Mouse (Mus musculus): ENCODE data around the gene Prmt7.

Prmt7 gene

GRCm38 (mm10) chr8:106219620-106220019 lies 8.9 kb downstream of the Prmt7 start:
- DNase-seq (ENCODE audit: low read depth, low spot score): no peak

DNA sequence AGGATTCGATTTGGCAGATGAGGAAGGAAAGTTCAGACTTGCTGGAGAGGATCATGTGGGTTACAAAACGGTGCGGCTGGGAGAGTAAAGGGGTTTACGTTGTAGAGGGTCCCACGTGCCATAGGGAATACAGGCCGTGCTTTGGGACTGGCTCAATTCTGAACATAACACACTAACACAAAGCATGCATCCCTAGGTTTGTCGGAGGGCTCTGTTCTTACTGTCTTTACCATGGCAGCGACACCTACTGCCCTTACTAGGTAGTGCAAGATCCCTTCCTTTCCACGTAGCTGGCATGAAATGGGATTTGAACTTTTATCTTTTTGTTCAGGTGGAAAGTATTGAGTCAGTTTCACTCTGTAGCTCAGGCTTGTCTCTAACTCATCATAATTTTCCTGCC lies 15.9 kb downstream of the Prmt7 start:
- no peak for DNase-seq (ENCODE audit: low read depth, low spot score)

- no peak for DNase-seq (ENCODE audit: low read depth, low spot score)
Observed at GRCm38 (mm10) chr8:106231536-106231935, 20.8 kb downstream of the Prmt7 start.

GRCm38 (mm10) chr8:106232751-106233150 lies 22.0 kb downstream of the Prmt7 start:
- no peak for DNase-seq (ENCODE audit: low read depth, low spot score)

GRCm38 (mm10) chr8:106234567-106235261 lies 24.0 kb downstream of the Prmt7 start:
- DNase-seq (ENCODE audit: low read depth, low spot score): no peak

DNA sequence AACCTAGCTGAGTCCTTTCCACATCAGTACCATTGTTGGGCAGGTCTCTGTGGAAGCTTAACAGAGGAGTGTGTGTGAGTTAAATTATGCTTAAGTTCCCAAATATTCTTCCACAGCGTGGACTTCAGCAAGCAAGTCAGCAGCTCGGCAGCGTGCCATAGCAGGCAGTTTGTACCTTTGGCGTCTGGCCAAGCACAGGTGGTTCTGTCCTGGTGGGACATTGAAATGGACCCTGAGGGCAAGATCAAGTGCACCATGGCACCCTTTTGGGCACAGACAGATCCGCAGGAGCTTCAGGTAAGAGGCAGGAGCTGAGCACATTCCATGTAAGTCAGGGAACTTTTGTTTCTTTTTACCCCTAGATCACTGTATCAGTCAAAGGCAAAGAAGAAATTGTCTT lies 26.4 kb downstream of the Prmt7 start:
- DNase-seq (ENCODE audit: low read depth, low spot score): no peak

GRCm38 (mm10) chr8:106250186-106250585 lies 39.5 kb downstream of the Prmt7 start:
- DNase-seq (ENCODE audit: low read depth, low spot score): no peak

DNA sequence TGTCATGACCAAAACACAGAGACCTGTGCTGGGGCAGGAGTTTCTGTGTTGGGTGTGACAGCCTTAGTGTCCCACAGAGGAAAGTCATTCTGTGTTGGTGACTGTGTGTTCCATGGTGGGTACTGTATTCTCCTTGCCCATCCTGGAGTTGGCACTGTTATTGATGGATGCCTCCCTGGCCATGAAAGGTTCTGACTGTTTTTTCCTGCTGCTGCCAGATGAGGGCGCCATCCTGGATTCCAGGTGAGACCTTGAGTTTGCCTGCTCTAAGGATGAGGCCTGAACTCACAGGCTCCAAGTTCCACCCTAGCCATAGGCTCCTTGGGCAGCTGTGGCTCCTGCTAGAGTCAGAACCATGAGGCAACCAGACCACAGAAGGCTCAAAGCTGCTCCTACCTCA lies 47.4 kb downstream of the Prmt7 start:
- DNase-seq (ENCODE audit: low read depth, low spot score): no peak

DNA sequence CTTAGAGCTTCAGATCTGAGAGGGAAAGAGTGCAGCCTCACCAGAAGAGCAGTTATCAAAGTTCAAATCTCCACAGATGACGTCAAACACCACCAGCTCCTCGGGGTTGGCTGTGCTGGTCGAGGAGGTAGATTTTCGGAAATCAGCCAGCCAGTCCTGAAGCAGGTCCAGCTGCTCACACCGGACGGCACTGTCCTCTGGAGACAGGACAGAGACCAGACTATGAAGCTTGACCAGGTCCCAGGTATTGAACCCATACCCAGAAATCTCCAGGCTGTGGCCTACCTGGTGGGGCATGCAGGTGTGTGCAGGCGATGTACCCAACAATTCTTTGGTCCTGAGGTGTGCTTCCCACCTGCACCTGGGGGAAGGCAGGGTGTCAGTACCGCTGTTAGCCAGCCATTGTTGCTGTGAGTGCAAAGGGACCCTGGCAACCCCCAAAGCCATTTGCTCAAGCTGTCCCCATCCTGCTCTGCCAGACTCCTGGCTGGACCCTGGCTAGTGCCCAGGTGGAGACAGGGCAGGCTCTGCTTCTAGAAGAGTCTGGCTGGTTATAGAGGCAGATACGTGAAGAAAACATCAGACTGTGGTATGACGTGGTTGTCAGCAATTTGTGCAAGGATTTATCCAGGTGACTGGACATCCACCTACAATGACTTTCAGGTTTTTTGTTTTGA lies 49.0 kb downstream of the Prmt7 start:
- no peak for DNase-seq (ENCODE audit: low read depth, low spot score)

DNA sequence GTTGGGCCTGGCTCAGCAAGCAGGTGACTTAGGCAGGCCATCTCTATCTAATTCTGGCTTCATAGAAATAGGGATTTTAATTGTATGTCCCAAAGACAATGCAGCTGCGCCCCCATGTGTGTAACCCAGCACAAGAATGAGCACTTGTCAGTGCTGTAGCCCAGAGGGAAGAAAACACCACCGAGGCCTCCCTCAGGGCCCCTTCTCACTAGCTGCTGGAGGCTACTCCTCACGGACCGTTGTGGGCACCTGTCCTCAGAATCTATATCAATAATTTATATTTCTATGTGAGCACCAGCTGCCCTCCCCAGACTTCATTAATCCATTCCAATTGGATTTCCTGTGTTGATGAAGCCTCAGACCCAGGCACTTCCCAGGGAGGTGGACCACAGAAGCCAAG lies 50.2 kb downstream of the Prmt7 start:
- no peak for DNase-seq (ENCODE audit: low read depth, low spot score)

DNA sequence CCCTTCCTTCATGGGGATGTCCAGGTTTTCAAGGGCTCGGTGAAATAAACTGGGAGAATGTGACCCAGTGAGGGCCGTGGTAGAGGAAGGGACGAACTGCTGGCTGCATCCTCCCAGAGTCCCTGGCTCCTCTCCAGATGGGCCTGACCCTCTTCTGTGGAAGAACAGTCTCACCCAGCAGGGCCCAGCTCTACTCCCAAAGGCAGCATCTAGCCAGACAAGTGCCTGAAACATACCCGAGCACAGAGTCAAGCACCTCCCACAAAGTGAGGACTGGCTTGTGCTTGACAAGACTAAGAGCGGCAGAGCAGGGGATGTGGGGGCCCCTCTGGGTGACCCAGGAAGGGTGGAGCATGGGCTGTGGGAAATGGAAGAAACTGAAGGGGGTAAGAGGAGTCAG lies 51.6 kb downstream of the Prmt7 start:
- DNase-seq (ENCODE audit: low read depth, low spot score): no peak

DNA sequence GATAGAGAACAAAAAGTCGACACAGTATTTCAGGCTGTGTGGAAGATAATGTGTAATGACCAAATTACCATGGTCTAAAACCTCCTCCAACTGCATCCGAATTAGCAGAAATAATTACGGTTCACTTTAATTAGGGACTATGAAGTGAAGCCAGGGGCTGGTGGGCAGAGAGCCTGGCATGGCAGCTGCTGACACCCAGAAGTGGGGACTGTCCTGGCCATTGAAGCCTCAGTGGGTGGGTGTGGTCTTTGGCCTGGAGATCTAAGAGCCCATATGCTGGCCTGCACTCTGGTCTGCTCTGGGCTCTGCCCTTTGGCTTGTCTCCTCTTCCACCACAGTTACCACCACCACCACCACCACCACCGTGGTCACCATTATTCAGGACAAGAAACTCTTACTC lies 53.2 kb downstream of the Prmt7 start:
- DNase-seq (ENCODE audit: low read depth, low spot score): no peak

DNA sequence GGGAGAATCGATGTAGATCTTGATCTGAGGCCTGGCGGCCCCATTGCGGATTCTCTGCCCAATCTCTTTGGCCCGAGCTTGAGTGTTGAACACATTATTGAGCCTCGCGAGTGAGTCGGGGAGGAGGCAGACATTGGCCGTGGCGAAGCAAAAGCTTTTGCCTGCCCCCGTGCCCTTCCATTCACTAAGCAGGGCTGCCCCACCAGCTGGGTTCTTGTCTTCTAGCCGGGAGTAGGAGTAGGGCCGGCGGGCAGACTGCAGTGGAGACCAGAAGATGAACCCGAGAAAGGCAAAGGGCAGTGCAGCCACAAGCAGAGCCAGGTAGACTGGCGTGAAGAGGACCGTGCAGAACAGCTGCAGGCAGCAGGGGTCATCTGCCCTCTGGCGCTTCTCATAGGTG lies 54.7 kb downstream of the Prmt7 start:
- no peak for DNase-seq (ENCODE audit: low read depth, low spot score)

DNA sequence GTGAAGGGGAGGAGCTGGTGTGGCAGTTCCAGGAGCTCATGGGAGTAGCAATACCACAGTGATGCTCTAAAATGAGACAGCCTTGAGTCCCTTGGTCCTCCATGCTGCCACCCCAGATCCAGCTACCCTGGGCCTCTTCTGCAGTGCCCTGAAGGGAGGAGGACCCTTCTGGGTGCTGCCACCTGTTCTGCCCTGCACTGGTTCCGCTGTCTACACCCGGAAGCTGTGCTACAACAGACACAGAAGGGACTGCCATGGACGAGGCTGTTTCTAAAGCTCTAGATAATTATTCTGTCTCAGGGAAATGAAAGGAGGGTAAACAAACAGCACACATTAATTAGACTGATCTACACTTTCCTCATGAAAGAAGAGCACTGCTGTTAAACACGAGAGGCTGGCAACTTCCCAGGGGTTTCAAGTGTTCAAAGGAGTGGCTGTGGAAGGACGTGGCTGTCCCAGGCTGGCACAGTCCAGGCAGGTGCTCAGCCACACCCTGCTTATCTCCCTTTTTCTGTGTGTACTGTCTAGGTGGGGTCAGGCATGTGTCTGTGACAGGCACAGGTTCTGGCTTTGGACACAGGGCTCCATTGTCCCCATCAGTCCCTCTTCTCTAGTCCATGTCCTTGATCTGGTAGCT lies 58.1 kb downstream of the Prmt7 start:
- DNase-seq (ENCODE audit: low read depth, low spot score): no peak

GRCm38 (mm10) chr8:106270804-106271203 lies 60.1 kb downstream of the Prmt7 start:
- peak; percentile 81 for DNase-seq (ENCODE audit: low read depth, low spot score)

DNA sequence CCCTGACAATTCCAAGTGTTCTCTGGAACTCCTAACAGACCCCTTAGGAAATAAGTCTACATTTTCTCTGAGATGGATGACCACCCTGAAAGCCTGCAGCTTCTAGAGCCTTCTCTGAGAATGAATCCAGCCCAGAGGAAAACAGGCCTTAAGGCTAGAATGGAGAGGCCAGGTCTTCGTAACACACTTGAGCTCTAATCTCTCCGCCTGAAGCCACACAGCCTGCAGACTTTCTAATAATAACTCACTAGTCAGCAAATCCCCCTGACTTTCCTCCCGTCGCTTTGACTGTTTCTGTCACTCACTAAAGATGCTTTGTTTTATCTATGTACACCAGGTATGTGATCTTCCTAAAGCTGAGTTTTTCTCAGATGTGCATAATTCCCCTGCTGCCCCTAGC lies 60.6 kb downstream of the Prmt7 start:
- no peak for DNase-seq (ENCODE audit: low read depth, low spot score)

GRCm38 (mm10) chr8:106273468-106273867 lies 62.7 kb downstream of the Prmt7 start:
- peak; percentile 71 for DNase-seq (ENCODE audit: low read depth, low spot score)

GRCm38 (mm10) chr8:106276709-106277317 lies 66.1 kb downstream of the Prmt7 start:
- DNase-seq (ENCODE audit: low read depth, low spot score): no peak

- no peak for DNase-seq (ENCODE audit: low read depth, low spot score)
Observed at GRCm38 (mm10) chr8:106278367-106279042, 67.8 kb downstream of the Prmt7 start.

- DNase-seq (ENCODE audit: low read depth, low spot score): no peak
Observed at GRCm38 (mm10) chr8:106280154-106280553, 69.4 kb downstream of the Prmt7 start.

GRCm38 (mm10) chr8:106280844-106281243 lies 70.1 kb downstream of the Prmt7 start:
- no peak for DNase-seq (ENCODE audit: low read depth, low spot score)

GRCm38 (mm10) chr8:106287445-106287844 lies 76.7 kb downstream of the Prmt7 start:
- no peak for DNase-seq (ENCODE audit: low read depth, low spot score)
